Mouse (Mus musculus) lung, embryonic 14.5 days (tissue): ENCODE data around the gene Xntrpc. TPM values are rescaled to one million over a fixed set of nuclear protein-coding genes. Genes with fewer than 3 reads are reported as not detected.
A peak's percentile ranks its signal among the peaks of the same experiment; 100 is the strongest.

Experiments
- ATAC-seq: fragments of 200-750 bp; cut with Nextera tagmentation; 2 replicates; pipeline ENCODE4 v1.8.0; 2017; ENCODE audit warnings: mild to moderate bottlenecking, moderate TSS enrichment, moderate library complexity; ENCODE audit not compliant: insufficient read depth
- DNase-seq: peaks from one replicate; pipeline ENCODE4 v3.0.0-alpha.2; 2015
- H3K27ac ChIP-seq: fragments of 300-500 bp; sonication (generic); 2 replicates; pipeline ENCODE4 v1.5.1; 2014; ENCODE audit warnings: low read depth, mild to moderate bottlenecking, moderate library complexity
- H3K27me3 ChIP-seq: fragments of 300-500 bp; sonication (generic); 2 replicates; pipeline ENCODE4 v1.6.1; 2014; ENCODE audit warnings: low read length, control low read depth; ENCODE audit not compliant: insufficient read depth
- H3K36me3 ChIP-seq: fragments of 300-500 bp; sonication (generic); 2 replicates; pipeline ENCODE4 v1.6.1; 2014; ENCODE audit warnings: control low read depth; ENCODE audit not compliant: insufficient read depth
- H3K4me1 ChIP-seq: fragments of 300-500 bp; sonication (generic); 2 replicates; pipeline ENCODE4 v1.6.1; 2014; ENCODE audit warnings: antibody characterized with exemption, control low read depth; ENCODE audit not compliant: insufficient read depth
- H3K4me2 ChIP-seq: fragments of 300-500 bp; sonication (generic); 2 replicates; pipeline ENCODE4 v1.6.1; 2014; ENCODE audit warnings: mild to moderate bottlenecking
- H3K4me3 ChIP-seq: fragments of 300-500 bp; sonication (generic); 2 replicates; pipeline ENCODE4 v1.5.1; 2014; ENCODE audit warnings: low read depth, low read length
- H3K9ac ChIP-seq: fragments of 300-500 bp; sonication (generic); 2 replicates; pipeline ENCODE4 v1.6.1; 2014
- H3K9me3 ChIP-seq: fragments of 300-500 bp; sonication (generic); 2 replicates; pipeline ENCODE4 v1.6.1; 2016; ENCODE audit warnings: low read depth, low read length, control low read depth
- CTCF ChIP-seq: IDR thresholded peaks from 2 replicates; pipeline ENCODE4 v1.5.1; 2016; ENCODE audit warnings: antibody characterized with exemption, low read depth
- WGBS: fragments of 180-500 bp; shearing (Covaris S2); extraction: QIAGEN DNeasy Blood & Tissue Kit; methylation state at CpG from one replicate; pipeline ENCODE4 v1.1.7; 2014; 5-methylcytosine and 5-hydroxymethylcytosine counted together
- polyA plus RNA-seq: library from polyadenylated mRNA; unstranded; fragments of >200 nt; fragmentation: Nextera tagmentation; extraction: Ambion mirVana; gene quantifications from 2 replicates; pipeline ENCODE4 v1.2.1, GENCODE M21; 2014

Xntrpc gene
- polyA plus RNA-seq, 1 experiment from 2014 or later: 1.2 TPM

DNA sequence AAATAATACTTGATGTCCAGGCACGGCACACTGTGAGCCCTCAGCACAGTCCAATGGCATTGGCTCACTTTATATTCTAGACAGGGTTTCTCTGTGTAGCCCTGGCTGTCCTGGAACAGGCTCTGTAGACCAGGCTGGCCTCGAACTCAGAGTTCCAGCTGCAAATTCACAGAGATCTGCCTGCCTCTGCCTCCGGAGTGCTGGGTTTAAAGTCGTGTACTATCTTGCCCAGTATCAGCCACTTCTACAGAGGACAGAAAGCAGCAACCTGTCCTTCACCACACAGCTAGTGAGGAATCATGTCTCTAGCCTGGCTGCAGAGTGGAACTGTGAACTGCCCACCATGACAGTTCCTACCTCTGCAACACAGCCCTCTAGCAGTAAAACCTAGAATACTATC, 44.2 kb downstream of the Xntrpc start:
- Histone ChIP-seq H3K27ac (no peak overlapping the region), H3K4me2 (no peak overlapping the region), H3K36me3 (no peaks in the 10 kb centered on the region), H3K4me1 (peaks cover 4% of the 10 kb centered on the region; the same call in 1 of the 2 replicates), H3K9ac (no peak overlapping the region), H3K27me3 (no peaks in the 10 kb centered on the region), H3K4me3 (no peak overlapping the region), H3K9me3 (no peaks in the 10 kb centered on the region)
- no peak for ATAC-seq
- DNase-seq: no peak
- TF ChIP-seq CTCF: no peak
- WGBS: 79% methylated on average over 4 of the region's 4 CpGs

DNA sequence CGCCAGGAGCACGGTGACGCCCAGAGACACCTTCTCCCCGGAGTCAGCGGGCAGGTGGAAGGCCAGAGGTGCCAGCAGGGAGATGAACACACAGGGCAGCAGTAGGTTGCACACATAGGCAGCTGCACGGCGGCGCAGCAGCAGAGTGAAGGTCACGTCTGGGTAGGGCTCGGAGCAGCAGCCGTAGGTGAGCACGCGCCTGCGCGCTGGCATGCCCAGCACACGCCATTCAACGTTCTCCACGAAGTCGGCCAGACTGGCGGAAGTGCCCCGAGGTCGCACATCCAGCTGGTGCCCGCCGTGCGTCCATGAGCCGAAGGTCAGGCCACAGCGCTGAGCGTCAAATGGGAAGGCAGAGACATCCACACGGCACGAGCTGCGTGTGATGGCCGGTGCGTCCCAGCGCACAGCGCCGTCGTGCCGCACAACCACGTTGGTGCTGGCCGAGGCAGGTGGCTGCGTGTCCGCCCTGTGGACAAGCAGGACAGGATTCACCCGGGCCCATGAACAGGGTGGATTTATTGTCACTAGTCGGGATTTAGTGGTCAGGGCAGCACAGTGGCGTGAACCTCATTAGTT, 47.7 kb downstream of the Xntrpc start:
- H3K27ac ChIP-seq: no peak overlapping the region
- no peak overlapping the region for H3K4me3 ChIP-seq
- WGBS: 63% methylated on average over 45 of the region's 45 CpGs
- peaks cover 3% of the 10 kb centered on the region; the same call in 1 of the 2 replicates for H3K36me3 ChIP-seq
- H3K9me3 ChIP-seq: no peaks in the 10 kb centered on the region
- H3K4me1 ChIP-seq: no peaks in the 10 kb centered on the region
- ATAC-seq: no peak
- DNase-seq: no peak
- TF ChIP-seq CTCF: no peak
- H3K4me2 ChIP-seq: no peak overlapping the region
- H3K27me3 ChIP-seq: no peaks in the 10 kb centered on the region
- no peak overlapping the region for H3K9ac ChIP-seq

DNA sequence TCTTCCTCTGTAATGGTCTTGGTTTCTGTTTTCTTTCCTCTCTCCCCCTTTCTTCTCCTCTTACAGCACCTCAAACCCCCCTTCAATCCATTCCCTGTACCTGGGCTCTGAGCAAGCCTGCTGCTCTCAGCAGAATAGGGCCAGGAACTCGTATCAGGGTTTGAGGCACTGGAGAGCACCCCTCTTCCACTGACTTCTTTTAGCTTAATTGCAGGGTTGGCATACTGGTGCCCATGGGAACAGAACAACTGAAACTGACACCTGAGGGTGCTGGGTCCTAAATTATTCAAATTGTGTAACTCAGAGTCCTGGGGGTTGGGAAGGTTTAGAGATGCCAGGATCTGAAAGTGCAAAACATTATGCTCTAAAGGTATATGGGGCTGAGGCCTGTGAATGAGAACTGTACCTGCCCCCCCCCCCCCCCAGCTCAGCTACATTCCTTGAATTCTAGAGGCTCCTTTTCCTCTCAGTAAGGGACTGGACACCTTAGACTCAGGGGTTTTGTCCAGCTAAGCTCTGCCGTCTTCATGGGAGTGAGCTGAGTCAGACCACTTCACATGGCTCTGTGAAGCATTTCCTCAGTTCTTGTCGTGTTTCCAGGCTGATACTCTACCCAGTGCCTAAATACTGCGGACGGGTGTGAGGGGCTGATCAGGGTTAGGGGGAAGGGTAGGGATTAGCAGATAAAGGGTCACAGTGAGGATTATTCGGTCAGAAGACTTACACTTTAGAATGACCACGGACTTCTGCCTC, 51.2 kb downstream of the Xntrpc start, which contains the start of gene Chrna10:
Chrna10 (minus strand) TSS at position 250 of the 753 bp plus-strand sequence.
- H3K27me3 ChIP-seq: no peaks in the 10 kb centered on the region
- no peak within 1 kb of the TSS for H3K4me2 ChIP-seq
- H3K27ac ChIP-seq: no peak within 1 kb of the TSS
- peaks cover 38% of the 10 kb centered on the region for H3K36me3 ChIP-seq
- no peak within 1 kb of the TSS for H3K4me3 ChIP-seq
- H3K9ac ChIP-seq: no peak within 1 kb of the TSS
- 33% methylated on average over 7 of the region's 7 CpGs for WGBS
- TF ChIP-seq CTCF: no peak
- H3K9me3 ChIP-seq: no peaks in the 10 kb centered on the region
- H3K4me1 ChIP-seq: no peaks in the 10 kb centered on the region
- DNase-seq (no peak), ATAC-seq (peak; percentile 42; the same call in 1 of the 2 replicates)

DNA sequence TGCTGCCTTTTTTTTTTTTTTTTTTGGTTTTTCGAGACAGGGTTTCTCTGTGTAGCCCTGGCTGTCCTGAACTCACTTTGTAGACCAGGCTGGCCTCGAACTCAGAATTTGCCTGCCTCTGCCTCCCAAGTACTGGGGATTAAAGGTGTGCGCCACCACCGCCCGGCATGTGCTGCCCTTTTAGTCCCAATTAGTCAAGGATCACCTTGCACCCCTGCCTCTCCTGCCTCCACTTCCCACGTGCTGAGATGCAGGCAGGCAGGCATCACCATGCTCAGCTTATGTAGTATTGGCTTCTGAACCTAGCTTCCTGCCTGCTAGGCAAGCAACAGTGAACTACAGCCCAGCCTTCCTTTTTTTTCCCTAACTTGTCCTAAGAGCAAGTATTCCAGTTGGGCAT, 51.9 kb downstream of the Xntrpc start:
- Histone ChIP-seq H3K4me2 (no peak overlapping the region), H3K36me3 (peaks cover 44% of the 10 kb centered on the region), H3K9me3 (no peaks in the 10 kb centered on the region), H3K4me1 (no peaks in the 10 kb centered on the region), H3K4me3 (no peak overlapping the region), H3K9ac (no peak overlapping the region), H3K27ac (no peak overlapping the region), H3K27me3 (no peaks in the 10 kb centered on the region)
- no peak for TF ChIP-seq CTCF
- ATAC-seq: no peak
- 68% methylated on average over 6 of the region's 6 CpGs for WGBS
- DNase-seq: no peak

DNA sequence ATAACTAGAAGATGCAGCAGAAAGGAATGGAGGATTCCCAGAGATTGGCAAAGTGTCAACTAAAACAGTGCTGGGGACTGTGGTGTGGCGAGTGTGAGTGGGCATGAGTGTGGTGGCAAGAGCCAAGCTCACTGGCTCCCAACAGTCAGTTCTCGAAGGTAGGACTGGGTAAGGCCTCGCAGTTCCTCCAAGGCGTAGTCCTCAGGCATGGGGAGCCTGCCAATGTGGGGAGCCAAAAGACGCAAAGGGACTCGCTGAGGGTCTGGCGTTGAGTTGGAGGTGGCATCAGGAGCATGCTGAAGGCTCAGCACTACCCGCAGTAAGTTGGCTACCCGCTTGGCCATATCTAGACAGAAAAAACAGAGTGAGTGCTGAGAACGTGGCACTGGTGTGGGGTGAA, 54.8 kb downstream of the Xntrpc start:
- Histone ChIP-seq H3K9ac (no peak overlapping the region), H3K4me1 (no peaks in the 10 kb centered on the region), H3K4me2 (no peak overlapping the region), H3K9me3 (no peaks in the 10 kb centered on the region), H3K4me3 (no peak overlapping the region), H3K36me3 (peaks cover 72% of the 10 kb centered on the region), H3K27ac (no peak overlapping the region), H3K27me3 (no peaks in the 10 kb centered on the region)
- no peak for TF ChIP-seq CTCF
- no peak for ATAC-seq
- 93% methylated on average over 10 of the region's 10 CpGs for WGBS
- no peak for DNase-seq

DNA sequence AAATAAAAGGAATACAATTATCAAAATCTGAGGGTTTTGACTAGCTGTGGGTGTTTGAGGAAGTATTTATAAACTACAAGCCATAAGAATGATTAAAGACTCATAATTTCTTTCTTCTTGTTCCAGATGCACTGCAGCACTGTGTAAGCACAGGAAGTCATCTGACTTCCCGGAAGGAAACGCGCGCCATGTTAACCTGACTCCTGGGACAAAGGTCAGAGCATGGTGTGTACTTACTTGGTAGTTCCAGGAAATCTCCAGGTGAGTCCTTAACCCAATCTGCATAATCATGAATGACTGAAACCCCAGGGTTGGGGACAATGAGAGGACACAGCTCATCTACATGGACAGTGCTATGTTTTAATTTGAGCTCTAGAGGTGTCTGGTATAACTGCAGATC, 66.9 kb downstream of the Xntrpc start:
- no peaks in the 10 kb centered on the region for H3K4me1 ChIP-seq
- peaks cover 87% of the 10 kb centered on the region for H3K36me3 ChIP-seq
- H3K27me3 ChIP-seq: no peaks in the 10 kb centered on the region
- ATAC-seq (peak; percentile 54; the same call in 1 of the 2 replicates), DNase-seq (peak; percentile 60)
- no peaks in the 10 kb centered on the region for H3K9me3 ChIP-seq
- no peak overlapping the region for H3K9ac ChIP-seq
- 72% methylated on average over 4 of the region's 4 CpGs for WGBS
- no peak overlapping the region for H3K4me2 ChIP-seq
- no peak overlapping the region for H3K27ac ChIP-seq
- no peak for TF ChIP-seq CTCF
- no peak overlapping the region for H3K4me3 ChIP-seq

DNA sequence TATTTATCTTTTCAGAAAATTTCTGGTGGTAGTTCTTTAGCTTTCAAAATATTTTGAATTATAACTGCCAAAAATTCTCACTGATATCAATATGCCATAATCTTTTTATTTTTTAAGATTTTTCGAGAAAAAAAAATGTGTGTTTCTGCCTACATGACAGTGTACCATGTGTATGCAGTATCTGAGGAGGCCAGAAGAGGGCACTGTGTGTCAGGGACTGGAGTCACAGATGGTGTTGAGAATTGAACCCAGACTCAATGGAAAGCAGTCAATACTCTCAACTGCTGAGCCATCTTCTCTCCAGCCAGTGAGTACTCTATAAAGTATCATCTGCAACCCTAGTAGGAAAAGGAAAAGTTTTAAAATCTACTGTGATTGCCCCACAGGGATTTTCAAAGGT, 72.0 kb downstream of the Xntrpc start:
- Histone ChIP-seq H3K36me3 (peaks cover 91% of the 10 kb centered on the region), H3K4me3 (no peak overlapping the region), H3K9ac (no peak overlapping the region), H3K4me2 (no peak overlapping the region), H3K4me1 (no peaks in the 10 kb centered on the region), H3K27ac (no peak overlapping the region), H3K27me3 (no peaks in the 10 kb centered on the region), H3K9me3 (no peaks in the 10 kb centered on the region)
- WGBS: 84% methylated on average over 1 of the region's 1 CpGs
- DNase-seq: peak; percentile 61
- no peak for ATAC-seq
- TF ChIP-seq CTCF: peak; percentile 66
